Mouse (Mus musculus) midbrain, embryonic 12.5 days (tissue): ENCODE results near the gene Ccser1. TPM values are rescaled to one million over a fixed set of nuclear protein-coding genes. Genes with fewer than 3 reads are reported as not detected.

ENCODE experiments used
- ATAC-seq: fragments of 200-750 bp; cut with Nextera tagmentation; 2 replicates; pipeline ENCODE4 v1.8.0; 2017; ENCODE audit warnings: low read depth, moderate TSS enrichment, moderate library complexity; ENCODE audit not compliant: low FRiP score
- H3K27ac ChIP-seq: fragments of 300-500 bp; sonication (generic); replicated peaks from 2 replicates; pipeline ENCODE4 v1.5.1; 2016; ENCODE audit warnings: mild to moderate bottlenecking
- H3K27me3 ChIP-seq: fragments of 300-500 bp; sonication (generic); 2 replicates; pipeline ENCODE4 v1.6.1; 2016; ENCODE audit warnings: mild to moderate bottlenecking
- H3K36me3 ChIP-seq: fragments of 300-500 bp; sonication (generic); 2 replicates; pipeline ENCODE4 v1.6.1; 2016
- H3K4me1 ChIP-seq: fragments of 300-500 bp; sonication (generic); 2 replicates; pipeline ENCODE4 v1.6.1; 2016
- H3K4me2 ChIP-seq: fragments of 300-500 bp; sonication (generic); replicated peaks from 2 replicates; pipeline ENCODE4 v1.6.1; 2016; ENCODE audit warnings: mild to moderate bottlenecking, moderate library complexity
- H3K4me3 ChIP-seq: fragments of 300-500 bp; sonication (generic); 2 replicates; pipeline ENCODE4 v1.5.1; 2016; ENCODE audit warnings: mild to moderate bottlenecking
- H3K9ac ChIP-seq: fragments of 300-500 bp; sonication (generic); replicated peaks from 2 replicates; pipeline ENCODE4 v1.6.1; 2016; ENCODE audit warnings: mild to moderate bottlenecking, moderate library complexity
- H3K9me3 ChIP-seq: fragments of 300-500 bp; sonication (generic); 2 replicates; pipeline ENCODE4 v1.6.1; 2016; ENCODE audit warnings: mild to moderate bottlenecking
- WGBS: fragments of 180-500 bp; shearing (Covaris S2); methylation state at CpG from one replicate; pipeline ENCODE4 v1.1.7; 2016; 5-methylcytosine and 5-hydroxymethylcytosine counted together
- polyA plus RNA-seq: library from polyadenylated mRNA; unstranded; fragments of >200 nt; fragmentation: Nextera tagmentation; extraction: Ambion mirVana; gene quantifications from 2 replicates; pipeline ENCODE4 v1.2.1, GENCODE M21; 2016

The Ccser1 gene
- polyA plus RNA-seq, 1 experiment from 2014 or later = 9.9 TPM

DNA sequence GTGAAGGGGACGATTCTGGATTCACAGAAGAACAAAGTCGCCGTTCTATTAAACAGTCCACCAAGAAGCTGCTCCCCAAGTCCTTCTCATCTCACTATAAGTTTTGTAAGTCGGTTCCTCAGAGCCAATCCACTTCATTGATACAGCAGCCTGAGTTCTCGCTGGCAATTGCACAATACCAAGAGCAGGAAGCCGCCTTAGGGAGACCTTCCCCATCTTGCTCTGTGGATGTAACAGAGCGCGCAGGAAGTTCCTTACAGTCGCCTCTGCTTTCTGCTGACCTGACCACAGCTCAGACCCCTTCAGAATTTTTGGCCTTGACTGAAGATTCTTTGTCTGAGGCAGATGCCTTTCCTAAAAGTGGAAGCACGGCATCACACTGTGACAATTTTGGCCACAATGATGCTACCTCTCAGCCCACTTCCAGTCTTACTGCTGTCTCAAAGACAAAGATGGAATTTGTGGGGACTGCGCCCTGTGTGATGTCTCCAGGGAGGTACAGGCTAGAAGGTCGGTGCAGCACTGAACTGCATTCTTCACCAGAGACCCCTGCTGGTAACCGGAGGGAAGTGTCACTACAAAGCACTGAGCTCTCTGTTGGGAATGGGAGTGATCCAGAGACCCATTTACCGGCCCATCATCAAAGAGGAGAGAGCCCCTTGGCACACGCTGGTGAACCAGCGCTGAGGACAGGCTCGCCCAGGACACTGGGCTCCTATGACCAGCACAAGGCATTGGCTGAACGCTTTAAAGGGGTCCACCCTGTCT is 131.4 kb downstream of the Ccser1 start:
- Histone ChIP-seq H3K9me3 (no peaks in the 10 kb centered on the region), H3K4me3 (no peak overlapping the region), H3K27ac (no peak overlapping the region), H3K9ac (no peak overlapping the region), H3K27me3 (no peaks in the 10 kb centered on the region), H3K4me1 (no peaks in the 10 kb centered on the region), H3K36me3 (peaks cover 7% of the 10 kb centered on the region; the same call in 1 of the 2 replicates), H3K4me2 (no peak overlapping the region)
- ATAC-seq = no peak
- WGBS = 85% methylated on average over 18 of the region's 18 CpGs

DNA sequence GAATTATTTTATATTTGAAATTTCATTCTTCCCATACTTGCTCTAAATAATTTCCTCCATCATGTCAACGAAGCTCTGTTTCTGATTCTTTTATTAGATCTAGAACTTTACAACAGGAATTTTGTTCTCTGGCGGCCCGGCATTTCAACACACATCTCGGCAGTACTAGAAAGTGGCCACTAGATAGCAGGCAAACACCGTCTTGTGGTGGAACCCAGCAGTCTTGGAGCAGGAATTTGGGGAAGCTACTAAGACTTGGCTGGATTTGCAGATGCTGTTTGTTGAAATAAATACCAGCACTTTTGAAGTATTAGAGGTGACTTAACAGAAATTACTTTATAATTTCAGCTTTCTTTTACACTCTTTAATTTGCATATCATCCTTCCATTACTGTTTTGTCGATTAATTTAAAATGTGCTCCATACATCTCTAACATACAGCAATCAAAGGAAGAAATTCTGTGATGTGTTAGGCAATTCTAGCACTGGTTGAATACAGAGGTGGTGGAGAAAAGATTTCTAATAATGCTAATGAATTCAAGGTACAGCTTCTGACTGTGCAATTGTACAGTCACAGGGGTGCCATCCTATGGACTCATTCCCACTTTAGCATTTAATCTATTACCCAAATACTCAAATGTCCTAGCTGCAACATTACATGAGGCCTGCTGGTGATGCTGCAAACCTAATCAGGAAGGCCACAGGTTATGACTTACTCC is 135.9 kb downstream of the Ccser1 start:
- Histone ChIP-seq H3K9me3 (no peaks in the 10 kb centered on the region), H3K4me2 (no peak overlapping the region), H3K27ac (no peak overlapping the region), H3K4me3 (no peak overlapping the region), H3K9ac (no peak overlapping the region), H3K4me1 (peaks cover 4% of the 10 kb centered on the region; the same call in 1 of the 2 replicates), H3K27me3 (no peaks in the 10 kb centered on the region), H3K36me3 (peaks cover 7% of the 10 kb centered on the region; the same call in 1 of the 2 replicates)
- 32% methylated on average over 6 of the region's 6 CpGs for WGBS
- peak; percentile 83 for ATAC-seq

DNA sequence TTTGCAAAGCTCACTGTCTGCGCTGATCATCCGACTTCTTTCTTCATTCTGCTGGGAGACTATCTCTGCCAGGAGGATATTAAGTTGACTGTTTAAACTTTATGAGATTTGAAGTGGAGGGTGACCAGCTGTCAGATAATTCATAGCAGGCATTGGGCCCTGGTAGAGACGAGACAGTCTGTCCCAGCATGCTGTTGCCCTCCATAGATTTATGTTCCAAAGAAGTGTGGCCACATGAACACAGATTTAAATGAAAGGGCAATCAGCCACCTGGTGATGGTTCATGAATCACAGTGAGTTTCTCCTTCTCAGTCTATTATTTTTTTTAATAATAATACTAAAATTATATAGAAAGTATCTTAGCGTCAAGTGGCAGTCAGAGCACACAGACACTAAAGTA is 140.7 kb downstream of the Ccser1 start:
- ATAC-seq = no peak
- no peaks in the 10 kb centered on the region for H3K36me3 ChIP-seq
- no peaks in the 10 kb centered on the region; the same call in 1 of the 2 replicates for H3K27me3 ChIP-seq
- H3K4me1 ChIP-seq = peaks cover 6% of the 10 kb centered on the region; the same call in 1 of the 2 replicates
- no peak overlapping the region for H3K4me3 ChIP-seq
- WGBS = 75% methylated on average over 4 of the region's 4 CpGs
- H3K9me3 ChIP-seq = no peaks in the 10 kb centered on the region
- no peak overlapping the region for H3K27ac ChIP-seq
- no peak overlapping the region for H3K9ac ChIP-seq
- H3K4me2 ChIP-seq = no peak overlapping the region

DNA sequence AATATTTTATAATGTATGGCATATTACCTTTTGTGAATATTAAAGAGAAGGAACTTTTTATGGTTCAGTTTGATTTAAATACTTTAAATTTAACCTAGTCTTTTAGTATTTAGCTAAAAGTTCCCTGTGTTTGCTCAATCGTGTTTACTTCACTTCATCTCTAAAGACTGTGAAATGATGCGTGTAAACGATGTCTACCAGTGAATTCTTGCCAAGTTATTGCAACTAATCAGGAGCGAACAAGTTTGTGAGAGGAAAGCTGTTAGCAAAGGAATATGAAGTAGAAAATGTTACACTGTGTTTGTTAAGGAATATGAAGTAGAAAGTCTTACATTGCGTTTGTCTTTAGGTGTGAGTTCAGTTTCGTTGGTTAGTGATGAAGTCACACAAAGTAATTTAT is 142.2 kb downstream of the Ccser1 start:
- WGBS = 80% methylated on average over 6 of the region's 6 CpGs
- H3K27ac ChIP-seq = no peak overlapping the region
- no peak overlapping the region for H3K4me2 ChIP-seq
- H3K9me3 ChIP-seq = no peaks in the 10 kb centered on the region
- ATAC-seq = no peak
- H3K36me3 ChIP-seq = no peaks in the 10 kb centered on the region
- H3K27me3 ChIP-seq = no peaks in the 10 kb centered on the region; the same call in 1 of the 2 replicates
- no peak overlapping the region for H3K9ac ChIP-seq
- peaks cover 6% of the 10 kb centered on the region; the same call in 1 of the 2 replicates for H3K4me1 ChIP-seq
- H3K4me3 ChIP-seq = no peak overlapping the region

DNA sequence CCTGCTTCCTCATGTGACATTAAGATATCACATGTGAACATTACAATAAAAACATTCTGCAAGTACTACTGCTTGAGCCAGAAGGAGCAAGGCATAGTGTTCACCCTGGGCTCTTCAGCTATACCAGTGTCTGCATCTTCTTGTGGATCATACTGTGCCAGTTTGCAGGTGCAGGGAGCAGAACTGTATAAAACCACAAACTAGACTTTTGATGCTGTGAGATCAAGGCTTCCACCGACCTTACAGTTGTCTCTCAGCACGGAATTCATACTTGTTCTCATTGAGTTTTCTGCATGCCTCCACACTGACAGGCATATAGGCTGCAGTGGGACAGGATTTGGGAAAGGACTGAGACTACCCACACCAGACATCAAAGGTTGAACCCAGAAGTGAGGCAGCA is 146.0 kb downstream of the Ccser1 start:
- 84% methylated on average over 2 of the region's 2 CpGs for WGBS
- no peak for ATAC-seq

DNA sequence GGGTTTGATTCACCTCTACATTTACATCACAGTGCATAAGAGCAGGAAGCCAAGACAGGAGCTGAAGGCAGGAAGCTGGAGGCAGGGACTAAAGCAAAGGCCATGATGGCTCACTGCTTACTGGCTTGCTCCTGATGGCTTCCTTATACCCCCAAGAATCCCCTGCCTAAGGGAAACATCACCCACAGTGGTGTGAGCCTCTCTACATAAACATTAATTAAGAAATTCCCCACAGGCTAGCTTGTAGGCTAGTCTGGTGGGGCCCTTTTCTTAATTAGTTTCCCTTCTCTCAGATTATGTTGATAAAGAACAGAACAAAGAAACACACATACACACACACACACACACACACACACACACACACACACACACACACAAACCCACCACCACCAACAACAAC is 148.9 kb downstream of the Ccser1 start:
- Histone ChIP-seq H3K4me3 (no peak overlapping the region), H3K36me3 (no peaks in the 10 kb centered on the region), H3K27ac (no peak overlapping the region), H3K4me2 (no peak overlapping the region), H3K9ac (no peak overlapping the region), H3K27me3 (no peaks in the 10 kb centered on the region; the same call in 1 of the 2 replicates), H3K9me3 (no peaks in the 10 kb centered on the region), H3K4me1 (peaks cover 12% of the 10 kb centered on the region; the same call in 1 of the 2 replicates)
- no peak for ATAC-seq

More for the DNA sequence above, 146.0 kb downstream of the Ccser1 start:
- H3K4me3 ChIP-seq = no peak overlapping the region
- no peaks in the 10 kb centered on the region; the same call in 1 of the 2 replicates for H3K27me3 ChIP-seq
- H3K4me1 ChIP-seq = peaks cover 13% of the 10 kb centered on the region; the same call in 1 of the 2 replicates
- H3K27ac ChIP-seq = no peak overlapping the region
- H3K9ac ChIP-seq = no peak overlapping the region
- no peak overlapping the region for H3K4me2 ChIP-seq
- no peaks in the 10 kb centered on the region for H3K9me3 ChIP-seq
- H3K36me3 ChIP-seq = no peaks in the 10 kb centered on the region

DNA sequence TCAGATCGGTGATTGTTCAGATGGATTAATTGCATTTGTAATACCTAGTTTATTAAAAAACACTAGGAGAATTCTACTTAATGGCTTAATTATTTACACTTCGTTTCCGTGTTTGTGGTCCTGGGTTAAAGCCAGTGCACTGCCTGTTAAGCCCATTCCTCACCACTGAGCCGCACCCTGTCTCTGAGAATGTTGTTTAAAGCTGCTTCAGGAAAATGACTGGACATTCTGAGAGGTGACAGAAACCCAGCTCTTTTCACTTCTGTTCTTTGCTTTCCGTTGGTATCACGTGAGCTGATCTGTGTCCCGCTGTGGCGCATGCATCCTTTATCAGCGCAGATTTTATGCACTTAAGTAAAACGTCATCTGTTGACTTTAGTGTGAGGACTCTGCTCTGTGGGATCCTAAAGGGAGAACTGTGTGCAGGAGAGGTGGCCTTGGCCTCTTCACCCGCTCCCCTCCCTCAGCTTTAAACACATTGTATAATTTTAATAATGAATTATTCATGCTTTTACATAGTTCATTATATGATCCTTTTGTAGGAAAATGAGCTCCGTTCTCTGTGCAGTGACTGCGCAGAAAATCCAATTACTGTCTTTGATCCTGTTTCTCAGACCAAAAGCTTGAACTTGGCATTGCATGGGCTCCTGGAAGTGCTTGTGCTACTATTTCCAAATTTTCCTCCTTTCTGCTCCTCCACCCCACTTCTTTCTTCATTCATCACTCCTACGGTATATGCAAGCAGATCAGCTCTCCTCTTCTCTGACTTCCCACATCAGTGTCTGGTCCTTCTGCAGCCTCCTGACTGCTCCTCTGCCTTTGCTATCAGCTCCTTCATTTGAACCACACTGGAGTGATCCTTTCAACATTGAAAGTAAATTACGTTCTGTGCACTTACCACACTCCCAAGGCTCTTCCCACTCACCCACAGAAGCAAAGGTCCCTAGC is 149.7 kb downstream of the Ccser1 start:
- ATAC-seq = peak; percentile 90
- Histone ChIP-seq H3K4me2 (peak overlapping the region; percentile 16), H3K9ac (no peak overlapping the region), H3K4me1 (peaks cover 12% of the 10 kb centered on the region; the same call in 1 of the 2 replicates), H3K9me3 (no peaks in the 10 kb centered on the region), H3K36me3 (no peaks in the 10 kb centered on the region), H3K27ac (peak overlapping the region; percentile 54), H3K4me3 (no peak overlapping the region), H3K27me3 (no peaks in the 10 kb centered on the region; the same call in 1 of the 2 replicates)
- whole genome bisulfite sequencing = 44% methylated on average over 15 of the region's 15 CpGs

DNA sequence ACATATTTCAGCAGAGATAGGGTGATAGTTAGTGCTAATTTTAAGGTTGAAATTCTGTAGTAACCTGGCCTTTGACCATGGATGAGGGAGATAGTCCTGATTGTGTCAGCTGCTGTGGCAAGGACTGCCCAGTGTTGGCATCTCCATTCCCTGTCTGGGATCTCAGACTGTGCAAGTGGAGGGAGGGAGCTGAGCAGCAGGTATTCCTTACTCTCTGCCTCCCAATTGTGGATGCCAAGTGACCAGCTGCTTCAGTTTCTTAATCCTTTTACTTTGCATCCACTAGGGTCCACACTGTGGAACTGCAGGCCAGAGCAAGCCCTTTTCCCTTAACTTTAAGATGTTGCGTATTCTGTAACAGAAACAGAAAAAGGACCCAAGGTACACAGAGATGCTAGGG is 154.3 kb downstream of the Ccser1 start:
- ATAC-seq = no peak
- H3K36me3 ChIP-seq = no peaks in the 10 kb centered on the region
- H3K4me1 ChIP-seq = peaks cover 9% of the 10 kb centered on the region; the same call in 1 of the 2 replicates
- H3K4me3 ChIP-seq = no peak overlapping the region
- 100% methylated on average over 1 of the region's 1 CpGs for WGBS
- no peak overlapping the region for H3K27ac ChIP-seq
- no peaks in the 10 kb centered on the region for H3K27me3 ChIP-seq
- H3K9ac ChIP-seq = no peak overlapping the region
- no peaks in the 10 kb centered on the region for H3K9me3 ChIP-seq
- H3K4me2 ChIP-seq = no peak overlapping the region

DNA sequence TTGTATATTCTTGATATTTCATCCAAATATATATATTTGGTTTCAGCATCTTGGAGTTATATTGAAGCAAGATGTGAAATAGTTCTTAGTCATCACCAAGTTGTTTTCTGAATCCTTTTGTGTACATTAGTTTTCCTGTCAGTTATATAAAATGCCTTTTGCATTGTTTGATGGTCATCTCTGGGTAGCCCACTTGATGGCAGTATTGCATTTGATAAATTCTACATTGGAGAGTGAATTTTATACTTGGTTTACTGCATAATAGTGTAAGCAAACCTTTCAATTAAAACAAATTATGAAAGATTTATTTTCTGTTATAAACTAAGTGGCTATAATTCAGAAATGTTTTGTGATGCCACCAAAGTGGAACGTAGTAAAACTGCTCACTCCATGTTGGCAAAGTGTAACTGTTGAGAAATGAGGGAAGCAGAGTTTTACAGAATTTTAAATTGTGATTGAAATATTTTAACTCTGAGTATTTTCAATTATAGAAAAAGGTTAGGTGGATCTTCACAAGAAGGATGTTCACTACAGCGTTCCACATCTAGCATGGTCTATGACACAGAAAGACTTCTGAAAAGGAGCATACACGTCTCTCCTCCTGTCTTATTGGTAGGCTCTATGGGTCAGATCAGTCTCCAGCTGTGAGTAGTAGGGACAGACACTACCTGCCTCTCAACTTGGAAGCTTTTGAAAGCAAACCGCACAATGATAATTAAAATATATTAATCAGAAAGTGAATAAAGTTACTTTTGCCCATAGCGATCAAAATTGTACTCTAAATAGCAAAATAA is 167.1 kb downstream of the Ccser1 start:
- H3K27me3 ChIP-seq = no peaks in the 10 kb centered on the region
- no peak overlapping the region for H3K27ac ChIP-seq
- no peak overlapping the region for H3K9ac ChIP-seq
- no peak overlapping the region for H3K4me3 ChIP-seq
- no peaks in the 10 kb centered on the region for H3K36me3 ChIP-seq
- no peak for ATAC-seq
- H3K9me3 ChIP-seq = no peaks in the 10 kb centered on the region
- H3K4me1 ChIP-seq = no peaks in the 10 kb centered on the region
- 79% methylated on average over 5 of the region's 5 CpGs for WGBS
- no peak overlapping the region for H3K4me2 ChIP-seq

DNA sequence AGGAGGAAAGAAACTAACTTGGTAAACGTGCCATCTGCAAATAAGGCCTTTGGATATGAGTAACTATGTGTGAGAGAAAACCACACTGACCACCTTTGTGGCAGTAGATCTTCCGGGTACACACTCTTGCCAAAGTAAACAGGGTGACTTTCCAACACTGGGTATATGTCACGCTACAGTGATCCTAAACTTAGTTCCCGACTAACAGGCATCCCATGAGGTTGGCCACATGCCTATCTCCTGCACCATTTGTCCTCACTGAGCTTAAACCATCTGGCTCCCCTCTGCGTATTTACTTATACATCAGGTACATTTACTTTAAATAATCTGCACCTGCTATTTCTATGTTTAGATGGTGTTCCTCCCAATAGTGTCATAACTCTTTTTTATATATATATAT is 183.6 kb downstream of the Ccser1 start:
- Histone ChIP-seq H3K9me3 (no peaks in the 10 kb centered on the region), H3K36me3 (no peaks in the 10 kb centered on the region), H3K4me1 (no peaks in the 10 kb centered on the region), H3K4me2 (no peak overlapping the region), H3K27ac (no peak overlapping the region), H3K4me3 (no peak overlapping the region), H3K27me3 (no peaks in the 10 kb centered on the region), H3K9ac (no peak overlapping the region)
- no peak for ATAC-seq
- WGBS = 89% methylated on average over 5 of the region's 5 CpGs

DNA sequence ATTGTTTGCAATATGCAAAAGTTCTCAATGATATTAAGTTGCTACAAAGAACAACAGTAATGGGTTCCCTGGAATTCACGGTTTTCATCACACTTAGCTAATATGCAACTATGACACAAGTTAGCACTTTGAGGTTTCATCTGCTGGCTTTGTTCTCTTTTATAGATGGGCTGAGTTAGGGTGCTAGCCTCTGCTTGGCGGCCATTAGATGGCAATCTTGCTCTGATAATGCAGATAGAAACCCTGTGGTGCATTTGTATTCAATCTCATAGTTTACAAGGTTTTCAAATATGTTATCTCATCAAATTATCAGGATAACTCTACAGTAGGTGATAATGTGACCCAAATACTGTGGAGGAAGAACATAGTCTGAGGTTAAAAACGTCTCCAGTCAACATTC is 202.4 kb downstream of the Ccser1 start:
- WGBS = 32% methylated on average over 3 of the region's 3 CpGs

More for the DNA sequence above, 202.4 kb downstream of the Ccser1 start:
- H3K4me2 ChIP-seq = no peak overlapping the region
- H3K27me3 ChIP-seq = no peaks in the 10 kb centered on the region
- no peaks in the 10 kb centered on the region for H3K36me3 ChIP-seq
- H3K4me3 ChIP-seq = no peak overlapping the region
- H3K4me1 ChIP-seq = no peaks in the 10 kb centered on the region
- no peak overlapping the region for H3K27ac ChIP-seq
- ATAC-seq = peak; percentile 66; the same call in 1 of the 2 replicates
- H3K9ac ChIP-seq = no peak overlapping the region
- H3K9me3 ChIP-seq = no peaks in the 10 kb centered on the region
